Mouse (Mus musculus) liver, embryonic 11.5 days (tissue): ENCODE data around the gene Hlx. TPM values are rescaled to one million over a fixed set of nuclear protein-coding genes. Genes with fewer than 3 reads are reported as not detected.

Experiments used
- ATAC-seq: fragments of 200-750 bp; cut with Nextera tagmentation; replicated peaks from 2 replicates; pipeline ENCODE4 v1.8.0; 2017; ENCODE audit warnings: moderate number of reproducible peaks, mild to moderate bottlenecking, moderate TSS enrichment, moderate library complexity; ENCODE audit not compliant: low FRiP score
- DNase-seq: peaks from one replicate; pipeline ENCODE4 v3.0.0-alpha.2; 2017; ENCODE audit warnings: low spot score
- H3K27ac ChIP-seq: fragments of 300-500 bp; sonication (generic); 2 replicates; pipeline ENCODE4 v1.5.1; 2014; ENCODE audit warnings: mild to moderate bottlenecking, low read depth, low read length, control low read depth
- H3K27me3 ChIP-seq: fragments of 300-500 bp; sonication (generic); replicated peaks from 2 replicates; pipeline ENCODE4 v1.6.1; 2014; ENCODE audit warnings: low read length, mixed read lengths; ENCODE audit not compliant: control insufficient read depth, insufficient read depth
- H3K36me3 ChIP-seq: fragments of 300-500 bp; sonication (generic); 2 replicates; pipeline ENCODE4 v1.6.1; 2014; ENCODE audit warnings: mild to moderate bottlenecking, low read length, moderate library complexity, mixed read lengths; ENCODE audit not compliant: control insufficient read depth, insufficient read depth
- H3K4me1 ChIP-seq: fragments of 300-500 bp; sonication (generic); replicated peaks from 2 replicates; pipeline ENCODE4 v1.6.1; 2014; ENCODE audit warnings: low read length, mixed read lengths; ENCODE audit not compliant: control insufficient read depth, insufficient read depth
- H3K4me2 ChIP-seq: fragments of 300-500 bp; sonication (generic); 2 replicates; pipeline ENCODE4 v1.6.1; 2014; ENCODE audit warnings: mild to moderate bottlenecking, control low read depth, moderate library complexity
- H3K4me3 ChIP-seq: fragments of 300-500 bp; sonication (generic); 2 replicates; pipeline ENCODE4 v1.5.1; 2014; ENCODE audit warnings: low read depth, low read length, control low read depth
- H3K9ac ChIP-seq: fragments of 300-500 bp; sonication (generic); 2 replicates; pipeline ENCODE4 v1.6.1; 2014; ENCODE audit warnings: low read depth, low read length, control low read depth
- H3K9me3 ChIP-seq: fragments of 300-500 bp; sonication (generic); 2 replicates; pipeline ENCODE4 v1.6.1; 2016; ENCODE audit warnings: low read length, inconsistent platforms, mixed read lengths; ENCODE audit not compliant: control insufficient read depth
- WGBS: fragments of 180-500 bp; shearing (Covaris S2); extraction: QIAGEN DNeasy Blood & Tissue Kit; methylation state at CpG from one replicate; pipeline ENCODE4 v1.1.7; 2014; 5-methylcytosine and 5-hydroxymethylcytosine counted together
- polyA plus RNA-seq: library from polyadenylated mRNA; unstranded; fragments of >200 nt; fragmentation: Nextera tagmentation; extraction: Ambion mirVana; gene quantifications from 2 replicates; pipeline ENCODE4 v1.2.1, GENCODE M21; 2014

The Hlx gene
- polyA plus RNA-seq, 1 experiment from 2014 or later, result 46.9 TPM

GRCm38 (mm10) chr1:184679416-184679965 is 52.9 kb downstream of the Hlx start:
- no peak for ATAC-seq

GRCm38 (mm10) chr1:184677641-184678040 is 54.8 kb downstream of the Hlx start:
- H3K9me3 ChIP-seq, result no peaks in the 10 kb centered on the region
- H3K4me1 ChIP-seq, result 0 out of 2 replicates have a peak, but pooled peaks cover 8% of the 10 kb centered on the region
- H3K4me2 ChIP-seq, result no peak overlapping the region
- no peaks in the 10 kb centered on the region for H3K27me3 ChIP-seq
- DNase-seq (no peak), ATAC-seq (no peak)
- no peaks in the 10 kb centered on the region for H3K36me3 ChIP-seq
- 46% methylated on average over 2 of the region's 2 CpGs for WGBS
- no peak overlapping the region for H3K9ac ChIP-seq
- no peak overlapping the region for H3K4me3 ChIP-seq
- no peak overlapping the region for H3K27ac ChIP-seq

More at GRCm38 (mm10) chr1:184679416-184679965, 52.9 kb downstream of the Hlx start:
- H3K27me3 ChIP-seq, result no peaks in the 10 kb centered on the region
- no peak for DNase-seq
- no peak overlapping the region for H3K4me2 ChIP-seq
- H3K9me3 ChIP-seq, result no peaks in the 10 kb centered on the region
- H3K27ac ChIP-seq, result no peak overlapping the region
- H3K9ac ChIP-seq, result no peak overlapping the region
- H3K36me3 ChIP-seq, result no peaks in the 10 kb centered on the region
- WGBS, result 72% methylated on average over 8 of the region's 8 CpGs
- no peak overlapping the region for H3K4me3 ChIP-seq
- 0 out of 2 replicates have a peak, but pooled peaks cover 8% of the 10 kb centered on the region for H3K4me1 ChIP-seq

Other genes with a start within 250 kb of the Hlx start
- gene Marc1, start 78.7 kb upstream of the Hlx start, polyA plus RNA-seq, result 3.9 and 5.1 TPM in 2 replicates
- 240 and 250 TPM in 2 replicates for gene Marc2, start 113.8 kb upstream of the Hlx start, polyA plus RNA-seq
- 1.9 and 2.0 TPM in 2 replicates for gene C130074G19Rik, start 150.6 kb upstream of the Hlx start, polyA plus RNA-seq